7 mouse cellular contexts compared by ENCODE assay signal in genomic region chr5:142928749-142929399, GRCm38 (mm10). TPM values are rescaled to one million over a fixed set of nuclear protein-coding genes. Genes with fewer than 3 reads are reported as not detected.
A peak's percentile ranks its signal among the peaks of the same experiment; 100 is the strongest.
DNase-seq lines count a peak whose midpoint lies in the region; ATAC-seq lines count a peak whose summit lies in the region.

No protein-coding gene starts in this region.

- peak overlapping the region; percentile 82 for H3K9ac ChIP-seq in intestine, embryonic 16.5 days (ENCODE audit: low read depth, low read length)
- H3K9ac ChIP-seq in limb, embryonic 12.5 days (replicated peaks), result peak overlapping the region; percentile 61
- H3K9ac ChIP-seq in midbrain, embryonic 12.5 days (replicated peaks), result peak overlapping the region; percentile 57

- H3K27ac ChIP-seq in embryonic facial prominence, embryonic 10.5 days (replicated peaks), result peak overlapping the region; percentile 90
- H3K27ac ChIP-seq in intestine, embryonic 16.5 days (ENCODE audit: low read length), result peak overlapping the region; percentile 93
- H3K27ac ChIP-seq in limb, embryonic 12.5 days, result peak overlapping the region; percentile 60
- H3K27ac ChIP-seq in midbrain, embryonic 12.5 days (replicated peaks), result no peak overlapping the region

- DNase-seq in R1 (ENCODE audit: low read depth, low spot score), result peak; percentile 85
- DNase-seq in embryonic facial prominence, embryonic 10.5 days (ENCODE audit: low spot score), result peak; percentile 80
- DNase-seq in spleen, adult 18-20 months, result peak; percentile 87 to 89

- WGBS in embryonic facial prominence, embryonic 10.5 days, result 4% methylated on average over 35 of the region's 35 CpGs
- WGBS in intestine, embryonic 16.5 days, result 2% methylated on average over 35 of the region's 35 CpGs
- 5% methylated on average over 34 of the region's 35 CpGs for WGBS in limb, embryonic 12.5 days
- WGBS in midbrain, embryonic 12.5 days, result 5% methylated on average over 29 of the region's 35 CpGs

- no peaks in the 10 kb centered on the region; the same call in 1 of the 2 replicates for H3K27me3 ChIP-seq in embryonic facial prominence, embryonic 10.5 days (replicated peaks; ENCODE audit: low read depth, poor library complexity, severe bottlenecking)
- H3K27me3 ChIP-seq in intestine, embryonic 16.5 days (replicated peaks; ENCODE audit: control insufficient read depth, insufficient read depth, low read length), result no peaks in the 10 kb centered on the region
- H3K27me3 ChIP-seq in limb, embryonic 12.5 days, result no peaks in the 10 kb centered on the region; the same call in 1 of the 2 replicates
- peaks cover 37% of the 10 kb centered on the region for H3K27me3 ChIP-seq in midbrain, embryonic 12.5 days

- peaks cover 45% of the 10 kb centered on the region for H3K4me1 ChIP-seq in embryonic facial prominence, embryonic 10.5 days
- peaks cover 41% of the 10 kb centered on the region for H3K4me1 ChIP-seq in intestine, embryonic 16.5 days (ENCODE audit: control insufficient read depth, insufficient read depth, low read length)
- H3K4me1 ChIP-seq in limb, embryonic 12.5 days (replicated peaks), result peaks cover 17% of the 10 kb centered on the region
- peaks cover 17% of the 10 kb centered on the region for H3K4me1 ChIP-seq in midbrain, embryonic 12.5 days

- no peaks in the 10 kb centered on the region for H3K9me3 ChIP-seq in embryonic facial prominence, embryonic 10.5 days
- H3K9me3 ChIP-seq in intestine, embryonic 16.5 days (ENCODE audit: control insufficient read depth, low read length), result no peaks in the 10 kb centered on the region
- H3K9me3 ChIP-seq in limb, embryonic 12.5 days, result no peaks in the 10 kb centered on the region
- no peaks in the 10 kb centered on the region for H3K9me3 ChIP-seq in midbrain, embryonic 12.5 days

- peak overlapping the region; percentile 60 for H3K4me2 ChIP-seq in intestine, embryonic 16.5 days (ENCODE audit: low read depth, low read length)
- peak overlapping the region; percentile 66 for H3K4me2 ChIP-seq in limb, embryonic 12.5 days
- peak overlapping the region; percentile 59 for H3K4me2 ChIP-seq in midbrain, embryonic 12.5 days (replicated peaks)

- ATAC-seq in granulocyte monocyte progenitor cell, adult 5-6 weeks (replicated peaks; ENCODE audit: poor library complexity, severe bottlenecking), result peak; percentile 78
- ATAC-seq in intestine, embryonic 16.5 days, result peak; percentile 21
- no peak for ATAC-seq in limb, embryonic 12.5 days (ENCODE audit: insufficient number of reproducible peaks, insufficient read depth, low FRiP score, low TSS enrichment, low read depth)
- ATAC-seq in midbrain, embryonic 12.5 days (ENCODE audit: low FRiP score, low read depth), result peak; percentile 10; the same call in 1 of the 2 replicates

- H3K36me3 ChIP-seq in embryonic facial prominence, embryonic 10.5 days (replicated peaks), result no peaks in the 10 kb centered on the region
- no peaks in the 10 kb centered on the region for H3K36me3 ChIP-seq in intestine, embryonic 16.5 days (ENCODE audit: control insufficient read depth, insufficient read depth, low read length)
- H3K36me3 ChIP-seq in limb, embryonic 12.5 days, result no peaks in the 10 kb centered on the region
- H3K36me3 ChIP-seq in midbrain, embryonic 12.5 days, result no peaks in the 10 kb centered on the region

- peak overlapping the region; percentile 58 for H3K4me3 ChIP-seq in embryonic facial prominence, embryonic 10.5 days
- peak overlapping the region; percentile 56 for H3K4me3 ChIP-seq in intestine, embryonic 16.5 days (ENCODE audit: low read length)
- peak overlapping the region; percentile 46 for H3K4me3 ChIP-seq in limb, embryonic 12.5 days (replicated peaks)
- H3K4me3 ChIP-seq in midbrain, embryonic 12.5 days, result peak overlapping the region; percentile 40

RNA-seq across cellular contexts. Expression of gene Actb, which starts 22.3 kb away (rescaled TPM):
- 15,960 and 16,856 TPM in 2 replicates for polyA plus RNA-seq in embryonic facial prominence, embryonic 10.5 days (2016; fragmentation: Nextera tagmentation; extraction: Ambion mirVana)
- 2,571 and 3,677 TPM in 2 replicates for total RNA-seq in granulocyte monocyte progenitor cell, adult 5-6 weeks (2014; fragmentation: Nextera tagmentation)
- 2,475 and 4,369 TPM in 2 replicates for total RNA-seq in granulocyte monocyte progenitor cell, adult 5-6 weeks (2017)
- polyA plus RNA-seq in intestine, embryonic 16.5 days (2015; fragmentation: Nextera tagmentation; extraction: Ambion mirVana), result 14,111 and 16,287 TPM in 2 replicates
- polyA plus RNA-seq in limb, embryonic 12.5 days (2016; fragmentation: Nextera tagmentation; extraction: Ambion mirVana), result 12,553 and 13,538 TPM in 2 replicates
- 12,547 and 14,098 TPM in 2 replicates for polyA plus RNA-seq in midbrain, embryonic 12.5 days (2016; fragmentation: Nextera tagmentation; extraction: Ambion mirVana)

RNA-seq across cellular contexts. Expression of gene Fscn1, which starts 31.3 kb away (rescaled TPM):
- polyA plus RNA-seq in embryonic facial prominence, embryonic 10.5 days (2016; fragmentation: Nextera tagmentation; extraction: Ambion mirVana), result 759 and 790 TPM in 2 replicates
- not detected in 2 replicates for total RNA-seq in granulocyte monocyte progenitor cell, adult 5-6 weeks (2014; fragmentation: Nextera tagmentation)
- not detected in 2 replicates for total RNA-seq in granulocyte monocyte progenitor cell, adult 5-6 weeks (2017)
- 120 and 129 TPM in 2 replicates for polyA plus RNA-seq in intestine, embryonic 16.5 days (2015; fragmentation: Nextera tagmentation; extraction: Ambion mirVana)
- polyA plus RNA-seq in limb, embryonic 12.5 days (2016; fragmentation: Nextera tagmentation; extraction: Ambion mirVana), result 576 and 587 TPM in 2 replicates
- polyA plus RNA-seq in midbrain, embryonic 12.5 days (2016; fragmentation: Nextera tagmentation; extraction: Ambion mirVana), result 707 and 742 TPM in 2 replicates

RNA-seq across cellular contexts. Expression of gene Fbxl18, which starts 33.7 kb away (rescaled TPM):
- 25.6 and 25.9 TPM in 2 replicates for polyA plus RNA-seq in embryonic facial prominence, embryonic 10.5 days (2016; fragmentation: Nextera tagmentation; extraction: Ambion mirVana)
- total RNA-seq in granulocyte monocyte progenitor cell, adult 5-6 weeks (2014; fragmentation: Nextera tagmentation), result 4.0 and 4.1 TPM in 2 replicates
- total RNA-seq in granulocyte monocyte progenitor cell, adult 5-6 weeks (2017), result 1.7 and 2.4 TPM in 2 replicates
- 7.7 and 10.3 TPM in 2 replicates for polyA plus RNA-seq in intestine, embryonic 16.5 days (2015; fragmentation: Nextera tagmentation; extraction: Ambion mirVana)
- polyA plus RNA-seq in limb, embryonic 12.5 days (2016; fragmentation: Nextera tagmentation; extraction: Ambion mirVana), result 13.0 and 13.1 TPM in 2 replicates
- 27.7 and 28.9 TPM in 2 replicates for polyA plus RNA-seq in midbrain, embryonic 12.5 days (2016; fragmentation: Nextera tagmentation; extraction: Ambion mirVana)
